Mouse (Mus musculus) urinary bladder, postnatal 10 days (tissue): Measurements from ENCODE around the gene Trim26.
"Not testable (repeated sequence)": the region's sequence is repeated elsewhere in the genome, so short reads cannot be mapped to it uniquely, and the experiment has no call there.

Source experiments
- DNase-seq: peaks from one replicate; pipeline ENCODE4 v3.0.0; 2022; ENCODE audit warnings: low spot score

The Trim26 gene

GRCm38 (mm10) chr17:36851200-36851599, 14.3 kb downstream of the Trim26 start:
- DNase-seq: no peak

GRCm38 (mm10) chr17:36851627-36852026, 14.7 kb downstream of the Trim26 start:
- no peak for DNase-seq

GRCm38 (mm10) chr17:36855484-36855883, 18.6 kb downstream of the Trim26 start:
- no peak for DNase-seq

- no peak for DNase-seq
These were observed 19.3 kb downstream of the Trim26 start for GRCm38 (mm10) chr17:36856236-36856635.

- DNase-seq: no peak
These were observed 21.2 kb downstream of the Trim26 start for GRCm38 (mm10) chr17:36858181-36858580.

GRCm38 (mm10) chr17:36861680-36862079, 24.7 kb downstream of the Trim26 start:
- DNase-seq: no peak

GRCm38 (mm10) chr17:36866719-36867527, 30.0 kb downstream of the Trim26 start, which contains the start of gene Trim15:
Gene Trim15 (minus strand): TSS chr17:36867210.
- DNase-seq: no peak

GRCm38 (mm10) chr17:36868836-36869235, 31.9 kb downstream of the Trim26 start:
- no peak for DNase-seq

- DNase-seq: no peak
These were observed 32.5 kb downstream of the Trim26 start, which contains the start of gene Trim10 for GRCm38 (mm10) chr17:36869284-36869954. Gene Trim10 (plus strand): TSS chr17:36869574.

GRCm38 (mm10) chr17:36869955-36870810, 33.2 kb downstream of the Trim26 start:
- no peak for DNase-seq

GRCm38 (mm10) chr17:36874636-36875035, 37.7 kb downstream of the Trim26 start:
- no peak for DNase-seq

- DNase-seq: no peak
These were observed 46.4 kb downstream of the Trim26 start for GRCm38 (mm10) chr17:36883350-36883749.

GRCm38 (mm10) chr17:36885132-36885790, 48.3 kb downstream of the Trim26 start:
- DNase-seq: no peak

GRCm38 (mm10) chr17:36890073-36890903, 53.4 kb downstream of the Trim26 start, which contains the start of gene Trim40:
Gene Trim40 (minus strand): TSS chr17:36890123.
- DNase-seq: no peak

GRCm38 (mm10) chr17:36891496-36891895, 54.6 kb downstream of the Trim26 start:
- not testable (repeated sequence) for DNase-seq

GRCm38 (mm10) chr17:36892362-36892761, 55.4 kb downstream of the Trim26 start:
- DNase-seq: no peak

- DNase-seq: no peak
These were observed 56.5 kb downstream of the Trim26 start for GRCm38 (mm10) chr17:36893387-36893786.

- DNase-seq: no peak
These were observed 59.6 kb downstream of the Trim26 start for GRCm38 (mm10) chr17:36896583-36896982.

GRCm38 (mm10) chr17:36897065-36897464, 60.1 kb downstream of the Trim26 start:
- DNase-seq: no peak

- DNase-seq: no peak
These were observed 60.7 kb downstream of the Trim26 start, which contains the start of gene Trim31 for GRCm38 (mm10) chr17:36897552-36898205. Gene Trim31 (plus strand): TSS chr17:36898118.
